Mouse (Mus musculus) liver, adult (tissue): ENCODE measurements around the gene Sirt5.

ENCODE experiments used
- GATA4 ChIP-seq: IDR thresholded peaks from 2 replicates; pipeline ENCODE4 v1.6.1; 2014; ENCODE audit warnings: mild to moderate bottlenecking, low read length; ENCODE audit not compliant: insufficient replicate concordance

The Sirt5 gene

DNA sequence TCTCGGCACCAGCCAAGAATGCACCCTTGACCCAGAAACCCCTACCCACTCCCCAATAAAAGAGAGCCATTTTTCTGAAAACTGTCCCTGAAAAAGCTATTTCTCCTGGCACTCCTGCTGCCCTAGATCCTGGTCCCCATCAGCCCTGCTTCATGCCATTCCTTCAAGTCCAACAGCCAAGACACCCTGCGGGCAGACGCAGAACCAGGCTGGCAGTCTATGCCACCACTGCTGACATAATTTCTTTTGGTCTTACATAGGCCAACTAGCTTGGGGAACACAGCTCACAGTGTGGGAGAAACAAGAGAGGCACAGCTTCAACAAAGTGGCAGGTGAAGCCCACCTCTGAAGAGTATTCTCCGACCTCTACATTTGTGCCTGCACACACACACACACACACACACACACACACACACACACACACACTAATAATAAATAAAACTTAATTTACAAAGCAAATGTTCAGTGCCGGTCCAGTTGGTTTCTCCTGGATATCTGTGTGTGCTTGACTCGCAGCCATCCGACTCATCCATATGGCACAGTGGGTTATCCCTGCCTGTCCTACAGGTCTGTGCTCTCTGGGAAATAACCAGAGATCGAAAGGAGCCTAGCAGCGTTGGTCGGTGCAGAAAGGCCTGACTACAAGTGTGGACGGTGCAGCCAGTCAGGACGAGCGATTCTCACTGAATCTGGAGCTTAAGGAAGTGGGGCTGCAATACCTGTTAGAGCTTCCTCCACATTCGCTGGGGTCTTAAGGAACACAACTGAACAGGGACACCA lies 8.8 kb upstream of the Sirt5 start:
- no peak for TF ChIP-seq GATA4

DNA sequence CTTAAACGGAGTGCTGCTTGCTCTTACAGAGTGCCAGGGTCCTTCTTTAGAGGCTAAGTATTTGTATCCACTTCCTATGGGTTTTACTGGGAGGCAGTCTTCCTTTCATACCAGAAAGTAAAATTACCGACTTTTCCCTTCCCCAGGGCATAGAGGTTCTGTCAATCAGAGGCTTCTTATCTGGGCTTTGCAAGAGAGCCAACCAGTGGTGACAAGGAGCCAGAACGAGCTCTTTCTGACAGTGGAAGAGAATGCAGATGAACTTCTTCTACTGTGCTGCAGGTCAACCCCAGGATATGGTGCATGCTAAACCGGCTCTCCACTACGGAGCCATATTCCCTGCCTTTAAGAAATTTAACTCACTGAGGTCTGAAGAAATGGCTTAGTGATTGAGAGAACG lies 4.8 kb upstream of the Sirt5 start:
- TF ChIP-seq GATA4, result no peak

GRCm38 (mm10) chr13:43362353-43362752 lies 2.9 kb upstream of the Sirt5 start:
- no peak for TF ChIP-seq GATA4

- TF ChIP-seq GATA4, result no peak; the same call in 1 of the 2 replicates
These were observed 509 bp downstream of the Sirt5 start for GRCm38 (mm10) chr13:43365825-43366184.

- TF ChIP-seq GATA4, result peak; percentile 61; the same call in 1 of the 2 replicates
These were observed 4.8 kb downstream of the Sirt5 start for GRCm38 (mm10) chr13:43370063-43370462.

DNA sequence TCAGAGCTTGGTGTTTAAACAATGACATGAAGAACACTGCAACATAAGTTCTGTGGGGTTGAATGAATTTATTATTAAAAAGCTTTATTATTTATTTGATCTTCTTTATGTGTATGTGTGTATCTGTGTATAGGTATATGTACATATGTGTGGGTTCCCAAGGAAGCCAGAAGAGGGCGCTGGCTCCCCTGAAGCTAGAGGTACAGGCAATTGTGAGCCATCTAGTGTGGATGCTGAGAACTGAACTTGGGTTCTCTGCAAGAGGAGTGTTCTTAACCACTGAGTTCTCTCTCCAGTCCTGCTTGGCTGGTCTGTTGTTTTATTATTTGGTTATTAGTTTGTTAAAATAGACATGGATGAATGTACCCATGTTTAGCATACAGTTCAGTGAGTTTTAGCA lies 7.6 kb downstream of the Sirt5 start:
- no peak for TF ChIP-seq GATA4

DNA sequence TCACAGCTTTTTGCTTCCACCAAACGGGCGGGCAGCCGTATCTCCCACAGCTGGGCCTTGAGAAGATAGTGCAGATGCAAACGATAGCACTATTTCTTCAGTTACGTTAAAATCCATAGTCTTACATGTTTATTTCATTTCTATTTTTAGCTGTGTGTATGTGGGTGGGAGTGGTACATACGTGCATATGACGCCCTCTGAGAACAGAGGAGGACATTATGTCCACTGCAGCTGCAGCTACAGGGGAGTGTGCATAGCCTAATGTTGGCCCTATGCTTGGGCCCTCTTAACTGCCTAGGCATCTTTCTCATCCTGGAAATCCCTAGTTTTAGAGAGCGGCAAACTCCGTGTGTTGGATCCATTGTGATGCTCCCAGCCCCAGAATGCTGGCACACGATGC lies 8.9 kb downstream of the Sirt5 start:
- TF ChIP-seq GATA4, result no peak

DNA sequence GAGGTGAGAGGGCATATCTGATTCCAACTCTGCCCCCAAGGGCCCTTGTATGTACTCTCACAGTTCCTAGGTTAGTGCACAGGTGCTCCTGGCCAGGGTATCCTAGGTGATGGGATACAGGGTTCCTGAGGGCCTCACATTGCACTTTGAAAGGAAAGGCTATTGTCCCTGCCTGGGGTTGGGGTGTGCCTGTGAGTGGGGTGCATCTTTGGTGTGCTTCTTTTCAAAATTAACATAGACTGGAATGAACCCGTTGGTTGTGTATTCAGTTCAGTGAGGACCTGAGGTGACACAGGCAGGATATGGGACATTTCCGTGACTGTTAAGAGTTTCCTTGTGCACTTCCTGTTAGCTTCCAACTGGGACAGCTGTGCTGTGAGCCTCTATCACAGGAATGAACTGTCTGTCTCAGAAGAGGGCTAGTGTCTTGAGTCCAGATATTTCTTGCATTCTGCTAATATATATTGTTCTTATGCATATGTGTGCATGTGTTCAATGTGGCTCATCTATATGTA lies 9.7 kb downstream of the Sirt5 start:
- peak; percentile 67; the same call in 1 of the 2 replicates for TF ChIP-seq GATA4

DNA sequence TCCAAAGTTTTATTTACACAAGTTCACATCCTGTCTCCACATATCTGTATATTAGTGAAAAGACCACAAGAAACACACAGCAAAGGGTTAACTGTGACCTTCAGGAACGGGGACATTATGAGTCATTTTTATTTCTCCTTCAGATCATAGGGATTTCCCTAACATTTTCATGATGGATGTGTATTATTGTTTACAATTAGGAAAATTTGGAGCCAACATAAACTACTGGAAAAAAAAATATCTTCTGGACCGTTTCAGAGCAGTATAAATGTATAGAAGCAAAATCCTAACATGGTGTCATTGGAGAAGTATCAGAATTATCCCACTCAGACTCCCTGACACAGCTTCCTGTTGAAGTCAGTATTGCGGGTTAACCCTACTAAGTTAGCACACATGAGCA lies 14.7 kb downstream of the Sirt5 start:
- TF ChIP-seq GATA4, result no peak

- TF ChIP-seq GATA4, result no peak
These were observed 20.0 kb downstream of the Sirt5 start for GRCm38 (mm10) chr13:43385321-43385720.

- TF ChIP-seq GATA4, result no peak
These were observed 32.5 kb downstream of the Sirt5 start for GRCm38 (mm10) chr13:43397700-43398296.

DNA sequence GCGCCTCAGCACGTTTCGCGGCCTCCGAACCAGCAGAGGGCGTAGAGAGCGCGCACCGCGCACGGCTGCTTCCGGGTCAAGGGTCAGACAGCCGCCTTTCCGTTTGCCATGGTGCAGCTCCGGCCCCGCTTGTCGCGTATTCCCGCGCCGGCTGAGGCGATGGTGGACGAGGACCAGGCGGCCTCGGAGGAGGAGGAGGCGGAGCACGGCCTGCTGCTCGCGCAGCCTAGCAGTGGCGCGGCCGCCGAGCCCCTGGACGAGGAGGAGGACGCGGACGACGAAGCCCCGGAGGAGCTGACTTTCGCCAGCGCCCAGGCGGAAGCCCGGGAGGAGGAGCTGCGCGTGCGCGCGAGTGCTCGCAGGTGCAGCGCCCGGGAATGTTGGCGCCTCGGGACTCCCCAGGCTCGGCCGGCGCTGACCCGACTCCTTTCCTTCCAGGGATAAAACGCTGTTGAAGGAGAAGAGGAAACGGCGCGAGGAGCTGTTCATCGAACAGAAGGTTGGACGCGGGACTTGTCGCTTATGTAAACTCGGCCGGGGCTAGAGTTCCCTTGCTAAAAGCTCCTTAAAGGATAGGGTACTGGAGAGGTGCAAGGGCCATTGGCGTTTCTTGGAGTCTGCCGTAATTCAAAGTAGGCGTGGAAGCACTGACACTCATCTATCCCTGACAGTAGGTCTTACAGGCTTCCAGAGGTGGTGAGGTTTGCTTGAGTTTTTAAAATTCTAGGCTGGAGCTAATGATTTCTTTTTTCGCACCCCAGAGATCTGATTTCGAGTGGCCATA lies 33.2 kb downstream of the Sirt5 start, which contains the start of gene Nol7:
TSS of gene Nol7 (plus strand) at position 94 of the 784 bp plus-strand sequence.
- no peak for TF ChIP-seq GATA4

- no peak for TF ChIP-seq GATA4
These were observed 34.3 kb downstream of the Sirt5 start for GRCm38 (mm10) chr13:43399576-43399975.

- TF ChIP-seq GATA4, result no peak
These were observed 47.0 kb downstream of the Sirt5 start for GRCm38 (mm10) chr13:43412311-43412710.

DNA sequence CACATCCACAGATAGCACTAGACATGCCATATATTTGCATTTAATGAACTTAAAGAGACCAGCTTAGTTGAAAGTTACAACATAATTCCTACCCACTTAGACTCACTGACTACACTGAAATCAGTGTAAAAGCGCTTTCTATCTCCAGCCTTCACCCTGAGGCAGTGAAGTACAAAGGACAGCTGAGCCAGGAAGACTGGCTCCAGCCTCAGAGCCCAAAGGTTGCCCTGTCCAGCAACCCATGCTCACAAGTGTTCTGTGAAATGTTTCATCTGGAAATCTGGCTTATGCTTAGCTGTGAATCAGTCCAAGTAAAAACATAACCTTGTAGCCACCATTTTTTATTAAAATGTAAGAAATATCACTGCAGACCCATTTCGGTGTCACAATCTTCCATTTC lies 48.3 kb downstream of the Sirt5 start:
- no peak for TF ChIP-seq GATA4

DNA sequence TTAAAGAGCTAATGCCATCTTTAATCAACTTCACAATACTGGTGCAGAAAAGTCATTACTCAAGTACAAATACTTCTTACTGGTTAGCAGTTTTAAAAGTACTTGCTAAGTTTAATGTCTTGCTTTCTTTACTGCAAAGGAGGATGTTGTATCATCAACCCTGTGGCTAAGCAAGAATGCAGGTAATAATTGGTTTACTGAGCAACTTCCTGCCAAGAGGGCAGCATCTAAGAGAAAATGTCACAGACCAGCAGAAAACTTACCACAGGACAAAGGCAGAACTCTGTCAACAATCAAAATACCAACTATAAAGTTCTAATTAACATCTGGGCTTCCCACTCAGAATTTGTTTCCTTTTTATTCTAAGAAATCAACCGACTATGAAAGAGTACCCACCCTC lies 50.0 kb downstream of the Sirt5 start:
- TF ChIP-seq GATA4, result no peak

GRCm38 (mm10) chr13:43428436-43428835 lies 63.1 kb downstream of the Sirt5 start:
- TF ChIP-seq GATA4, result no peak
